Mouse (Mus musculus) MN1 (cell line): ENCODE measurements at regions not wholly inside any gene's neighbourhood (a gene's known extent, or its start where the extent isn't known, plus 50 kb on each side); places are given as distances from the start of the nearest gene placed in this dataset.

Source experiments
- DNase-seq: peaks from one replicate; pipeline ENCODE4 v3.0.0-alpha.2; 2016; ENCODE audit warnings: low spot score

- no peak for DNase-seq
These were observed 88.0 kb upstream of the Csf3r start for GRCm38 (mm10) chr4:125936357-125936756.

- no peak for DNase-seq
These were observed 86.2 kb upstream of the Csf3r start for GRCm38 (mm10) chr4:125938186-125938585.

GRCm38 (mm10) chr4:125941266-125941665 lies 83.1 kb upstream of the Csf3r start:
- no peak for DNase-seq

DNA sequence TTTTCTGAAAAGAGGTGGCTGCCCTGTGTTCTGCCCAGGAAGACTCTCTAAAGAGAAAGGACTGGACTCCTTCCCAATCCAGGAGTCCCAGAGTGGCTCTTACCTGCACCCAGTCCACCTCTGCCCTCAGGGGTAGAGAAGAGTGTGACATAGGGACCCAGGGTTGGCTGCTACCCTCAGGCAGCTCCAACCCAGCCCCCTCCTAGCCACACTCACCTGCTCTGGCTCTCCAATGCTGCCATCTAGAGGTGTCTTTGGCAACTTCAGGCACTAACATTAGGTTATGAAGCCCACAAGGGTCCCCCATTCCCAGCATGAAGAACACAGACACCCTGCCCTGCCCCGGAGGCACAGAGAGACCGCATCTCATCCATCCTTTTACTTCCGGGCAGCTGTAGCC lies 82.4 kb upstream of the Csf3r start:
- DNase-seq: peak; percentile 38

GRCm38 (mm10) chr4:125945062-125945461 lies 79.3 kb upstream of the Csf3r start:
- no peak for DNase-seq

- DNase-seq: no peak
These were observed 64.9 kb upstream of the Csf3r start for GRCm38 (mm10) chr4:125959426-125959825.

GRCm38 (mm10) chr4:125960704-125961279 lies 63.6 kb upstream of the Csf3r start:
- peak; percentile 38 for DNase-seq

GRCm38 (mm10) chr4:125962677-125963076 lies 61.7 kb upstream of the Csf3r start:
- DNase-seq: peak; percentile 74
